Mouse (Mus musculus) layer of hippocampus, adult 18-20 months (tissue): ENCODE results near the gene Kcnab1. TPM values are rescaled to one million over a fixed set of nuclear protein-coding genes. Genes with fewer than 3 reads are reported as not detected.
A peak's percentile ranks its signal among the peaks of the same experiment; 100 is the strongest.

Experiments
- DNase-seq, 2 experiments: peaks; one replicate each; pipeline ENCODE4 v3.0.0; 2022; ENCODE audit warnings: low spot score in 2 of 2
- total RNA-seq, 2 experiments: library from RNA; stranded (reverse); gene quantifications; 2 replicates each; pipeline ENCODE4 v1.2.3; 2021

Kcnab1 gene
- total RNA-seq, 2 experiments from 2014 or later = 151 to 168 TPM

DNA sequence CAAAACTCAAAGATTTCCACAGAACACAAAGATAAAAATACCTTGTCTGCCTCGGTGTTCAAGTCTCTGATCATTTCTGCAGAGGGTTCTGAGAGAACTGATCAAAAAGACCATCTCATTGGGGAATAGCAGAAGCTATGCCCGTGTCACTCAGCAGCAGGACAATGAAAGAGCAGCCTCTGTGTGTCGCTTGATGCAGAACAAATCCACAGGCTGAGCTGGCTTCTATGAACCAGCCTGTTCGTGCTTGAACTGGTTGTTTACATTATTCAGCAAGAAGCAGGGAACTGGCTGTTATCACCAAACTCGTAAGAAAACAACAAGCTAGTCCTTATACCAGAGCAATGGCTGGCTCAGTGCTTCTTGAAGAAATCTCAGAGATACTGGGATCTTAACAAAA, 193.4 kb downstream of the Kcnab1 start:
- DNase-seq = peak in 1 of 2 experiments; percentile 66

DNA sequence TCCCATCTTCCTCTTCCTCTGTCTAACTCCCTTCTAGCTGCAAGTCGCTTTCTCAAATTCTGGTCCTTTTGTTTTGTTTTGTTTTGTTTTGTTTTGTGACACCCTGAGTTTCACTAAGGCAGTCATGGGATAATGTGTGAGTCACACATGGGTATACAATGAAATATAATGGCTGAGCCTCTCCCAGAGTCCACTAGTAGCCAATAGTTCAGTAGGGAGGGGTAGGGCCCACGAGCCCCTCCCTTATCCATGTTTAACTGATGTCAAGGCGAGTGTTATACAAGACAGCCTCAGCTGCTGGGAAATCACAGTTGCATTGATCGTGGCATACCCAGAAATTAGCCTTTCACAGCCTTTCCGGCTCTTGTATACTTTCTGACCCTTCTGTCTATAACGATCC, 206.7 kb downstream of the Kcnab1 start:
- DNase-seq = no peak

DNA sequence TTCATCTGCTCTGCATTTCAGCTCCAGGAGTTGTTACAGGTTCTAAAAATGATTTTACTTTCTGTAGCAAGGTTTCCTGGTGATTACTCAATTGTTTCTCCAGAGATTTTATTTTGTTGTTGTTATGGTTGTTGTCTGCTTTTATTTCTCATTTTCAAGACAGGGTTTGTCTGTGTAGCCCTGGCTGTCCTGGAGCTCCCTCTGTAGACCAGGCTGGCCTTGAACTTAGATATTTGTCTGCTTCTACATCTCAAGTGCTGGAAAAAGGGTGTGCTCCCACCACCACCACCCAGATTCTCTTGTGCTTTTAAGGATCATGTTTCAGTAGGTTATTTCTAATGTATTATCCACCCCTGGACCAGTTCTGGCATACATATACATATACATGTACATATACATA, 207.6 kb downstream of the Kcnab1 start:
- DNase-seq = no peak

DNA sequence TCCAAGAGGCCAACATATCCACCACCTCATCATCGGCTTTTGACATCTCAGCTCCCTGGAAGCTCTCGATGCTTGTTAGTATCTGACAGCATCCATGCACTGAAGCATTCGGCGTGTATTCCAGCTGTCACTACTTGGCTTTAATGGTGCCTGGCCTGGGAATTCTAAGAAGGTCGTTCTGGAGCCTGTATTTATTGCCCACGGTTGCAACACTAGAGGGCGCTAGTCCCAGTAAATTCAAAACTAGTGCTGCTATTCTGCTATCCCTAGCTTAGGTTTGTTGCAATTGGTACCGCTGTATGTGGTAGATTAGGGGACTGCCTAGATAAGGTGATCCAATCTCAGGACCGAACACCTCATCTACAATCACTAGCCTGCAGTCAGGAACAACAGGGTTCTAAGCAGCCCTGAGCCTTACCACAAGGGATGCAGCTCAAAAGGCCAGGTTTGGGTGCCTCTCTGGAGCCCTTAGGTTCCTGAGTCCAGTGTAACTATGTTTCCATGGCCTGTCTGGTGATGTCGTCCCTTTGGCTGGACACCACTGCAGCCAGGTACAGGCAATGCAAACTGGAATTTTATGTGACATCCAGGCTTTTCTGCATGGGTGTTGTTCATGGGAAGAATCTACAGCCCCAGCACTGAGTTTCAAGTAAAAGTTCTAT, 208.8 kb downstream of the Kcnab1 start:
- DNase-seq = peak in 1 of 2 experiments; percentile 61

DNA sequence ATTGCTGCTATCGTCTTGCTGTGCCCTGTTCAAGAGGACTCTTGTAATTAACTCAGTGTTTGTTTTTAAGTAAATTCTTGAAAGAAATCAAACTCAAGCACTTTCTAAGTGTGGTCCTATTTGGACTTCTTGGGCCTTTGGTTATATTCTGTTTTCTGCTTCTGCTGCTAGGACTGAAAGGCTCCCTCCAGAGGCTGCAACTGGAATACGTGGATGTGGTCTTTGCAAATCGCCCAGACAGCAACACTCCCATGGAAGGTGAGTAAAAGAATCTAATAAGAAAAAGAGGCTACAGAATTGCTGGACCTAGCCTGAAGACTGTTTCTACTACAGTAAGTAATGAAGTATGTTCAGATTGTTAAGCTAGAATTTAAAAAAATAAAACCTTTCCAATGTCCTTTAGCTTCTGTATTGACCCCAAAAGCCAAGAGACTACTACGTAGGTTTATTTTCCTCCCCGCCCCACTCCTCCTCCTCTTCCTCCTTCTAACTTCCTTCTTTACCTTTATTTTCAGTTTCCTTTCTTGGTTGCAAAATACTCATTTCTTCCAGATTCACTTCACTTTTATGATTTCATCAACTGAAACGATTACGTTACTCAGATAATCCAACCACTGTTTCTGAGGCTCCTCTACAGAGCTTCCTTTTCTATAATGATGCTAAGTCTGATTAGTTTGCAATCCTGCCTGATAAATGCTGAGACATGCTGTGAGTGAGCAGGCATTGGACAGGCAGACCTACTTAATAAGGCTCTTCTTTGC, 210.2 kb downstream of the Kcnab1 start:
- DNase-seq = peak in 1 of 2 experiments; percentile 45

DNA sequence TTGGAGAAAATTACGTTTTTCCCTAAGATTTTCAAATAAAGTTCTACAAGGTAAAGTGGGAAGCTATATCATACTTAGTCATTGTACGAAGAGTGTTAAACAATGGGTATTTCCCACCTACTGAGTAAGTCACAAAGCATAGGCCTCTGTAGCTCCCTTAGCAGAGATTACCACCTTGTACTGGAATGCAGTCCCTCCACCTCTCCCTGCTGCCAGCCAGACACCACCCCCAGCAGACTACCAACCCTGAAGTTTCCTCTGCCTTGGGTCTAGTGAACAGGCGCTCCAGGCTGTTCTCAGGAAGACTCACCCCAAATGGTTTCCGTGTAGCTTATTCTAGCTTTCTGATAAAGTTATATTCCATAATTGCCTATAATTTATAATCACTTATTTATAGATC, 211.8 kb downstream of the Kcnab1 start:
- DNase-seq = no peak

DNA sequence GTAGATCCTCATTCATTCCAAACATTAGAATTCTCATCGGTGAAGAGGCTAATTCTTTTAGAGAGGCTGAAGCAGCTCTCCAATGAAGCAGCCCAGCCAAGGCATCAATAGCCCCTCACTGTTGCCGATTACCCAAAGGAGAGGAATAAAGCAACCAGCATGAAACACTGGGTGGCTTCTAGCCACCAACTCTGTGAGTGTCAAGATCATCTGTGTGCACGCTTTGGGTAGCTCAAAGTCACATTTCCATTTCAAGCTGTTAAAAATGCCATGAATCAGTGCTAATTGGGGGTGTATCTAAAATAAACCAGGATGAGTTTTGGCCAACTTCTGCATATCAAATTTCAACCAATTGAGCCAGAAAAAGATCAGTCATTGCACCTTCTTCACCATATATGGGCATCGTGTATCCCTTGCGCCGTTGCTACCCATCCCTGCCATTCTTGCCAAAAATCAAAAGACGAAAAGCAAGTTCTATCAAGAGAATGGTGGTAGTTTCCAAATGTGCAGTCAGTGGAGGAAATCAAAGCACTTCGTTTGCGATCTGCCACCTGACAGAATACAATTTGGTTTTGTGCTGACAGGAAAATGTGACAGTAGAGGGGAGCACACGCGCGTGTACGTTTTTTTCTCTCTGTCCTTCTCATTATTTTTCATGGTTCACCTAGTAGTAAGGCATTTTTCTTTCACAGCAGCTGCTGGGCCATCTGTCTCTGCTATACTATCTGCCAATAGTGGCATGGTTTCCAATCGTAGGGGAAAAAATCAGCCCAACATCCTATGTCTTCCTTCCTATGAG, 213.0 kb downstream of the Kcnab1 start:
- DNase-seq = peak; percentile 44 to 84

DNA sequence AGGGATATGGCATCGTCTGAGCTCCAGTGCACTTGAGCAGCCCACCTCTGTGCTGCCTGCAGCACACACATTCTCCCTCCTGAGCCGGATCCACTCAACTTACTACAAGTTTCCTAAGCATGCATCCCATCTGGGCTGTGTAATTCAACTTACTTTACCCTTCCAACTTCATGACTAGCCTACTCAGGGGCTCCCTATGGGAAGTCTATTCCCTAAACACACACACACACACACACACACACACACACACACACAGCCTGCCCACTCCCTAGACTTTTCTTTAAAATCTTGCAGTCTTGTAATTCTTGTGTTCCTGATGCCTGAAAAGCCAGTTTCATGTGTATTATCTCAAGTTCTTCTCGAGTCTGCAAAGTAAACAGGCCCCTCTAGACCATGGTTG, 216.1 kb downstream of the Kcnab1 start:
- no peak for DNase-seq

DNA sequence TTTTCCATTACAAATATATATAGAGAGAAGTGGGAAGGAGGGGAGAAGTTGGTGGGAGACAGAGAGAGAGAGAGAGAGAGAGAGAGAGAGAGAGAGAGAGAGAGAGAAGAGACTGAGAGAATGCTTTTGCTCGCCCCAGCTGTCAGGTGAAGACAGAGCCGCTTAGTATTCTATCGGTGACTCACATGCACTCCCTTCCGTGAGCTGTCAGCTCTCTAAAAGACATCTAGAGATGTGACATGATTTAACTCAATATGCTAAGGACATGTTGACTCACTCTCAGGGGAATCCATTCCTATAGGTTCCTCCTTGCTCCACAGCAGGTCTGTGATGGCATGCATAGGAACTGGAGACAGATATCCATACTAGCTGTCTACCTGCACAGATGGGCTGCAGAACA, 219.6 kb downstream of the Kcnab1 start:
- DNase-seq = no peak

DNA sequence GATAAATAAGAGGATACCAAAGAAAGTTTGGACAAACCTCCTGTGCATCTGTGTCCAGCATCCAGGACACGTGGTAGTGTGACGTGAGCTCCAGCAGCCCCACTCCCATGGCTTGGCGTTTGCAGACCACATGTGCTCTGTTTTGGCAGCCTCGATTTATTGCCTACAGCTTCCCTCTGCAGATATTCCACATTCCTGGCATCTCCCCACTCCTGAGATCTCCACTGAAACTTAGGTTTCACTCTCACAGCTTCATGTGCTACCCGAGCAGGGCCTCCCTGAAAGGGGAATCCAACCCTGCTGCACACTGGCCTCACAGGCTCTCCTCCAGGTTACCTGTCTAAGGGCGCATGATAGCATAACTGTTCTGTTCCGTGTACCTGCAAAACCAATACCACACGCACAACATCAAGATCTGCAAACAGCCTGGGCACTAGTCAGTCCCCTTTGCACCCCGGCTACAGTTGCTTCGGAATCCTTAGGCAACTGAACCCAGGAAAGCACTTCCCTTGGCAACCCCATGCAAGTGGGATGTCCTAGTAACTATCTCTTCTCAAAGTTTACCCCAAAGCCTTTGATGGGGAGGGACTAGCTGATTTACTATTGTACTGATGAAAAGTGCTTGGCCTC, 228.8 kb downstream of the Kcnab1 start:
- no peak for DNase-seq

DNA sequence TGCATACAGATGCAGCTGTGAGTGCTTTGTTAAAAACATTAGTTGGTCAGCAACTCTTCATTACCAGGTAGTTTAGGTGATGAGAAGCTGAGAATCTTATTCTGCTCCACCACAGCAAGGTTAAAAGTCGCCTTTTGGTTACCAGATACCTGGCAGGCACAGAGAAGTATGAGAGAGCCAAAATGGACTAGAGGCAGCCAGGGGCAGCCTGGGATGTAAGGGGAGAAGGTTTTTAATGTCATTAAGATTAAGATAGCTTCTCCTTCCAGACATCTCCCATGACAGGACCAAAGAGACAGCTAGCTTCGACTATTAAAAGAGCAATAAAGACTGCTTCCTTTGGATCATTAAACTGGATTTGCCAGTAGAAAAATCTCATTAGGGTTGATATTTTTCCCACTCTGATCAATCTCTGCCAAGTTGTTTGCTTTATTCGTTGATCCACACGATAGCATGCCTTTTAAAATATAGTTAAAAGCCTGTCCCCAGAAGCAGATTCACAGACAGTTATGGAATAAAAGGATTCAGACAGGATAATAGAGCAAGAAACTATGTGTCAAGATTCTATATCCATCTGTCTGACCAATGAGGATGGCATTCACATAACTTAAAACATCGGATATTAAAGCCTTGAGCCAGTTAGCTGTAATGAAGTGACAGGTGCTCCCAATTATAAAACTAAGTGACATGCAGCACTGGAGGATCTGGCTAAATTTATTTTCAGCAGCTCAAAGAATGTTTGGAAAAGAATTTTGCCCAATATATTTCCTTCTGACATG, 231.2 kb downstream of the Kcnab1 start:
- no peak for DNase-seq

DNA sequence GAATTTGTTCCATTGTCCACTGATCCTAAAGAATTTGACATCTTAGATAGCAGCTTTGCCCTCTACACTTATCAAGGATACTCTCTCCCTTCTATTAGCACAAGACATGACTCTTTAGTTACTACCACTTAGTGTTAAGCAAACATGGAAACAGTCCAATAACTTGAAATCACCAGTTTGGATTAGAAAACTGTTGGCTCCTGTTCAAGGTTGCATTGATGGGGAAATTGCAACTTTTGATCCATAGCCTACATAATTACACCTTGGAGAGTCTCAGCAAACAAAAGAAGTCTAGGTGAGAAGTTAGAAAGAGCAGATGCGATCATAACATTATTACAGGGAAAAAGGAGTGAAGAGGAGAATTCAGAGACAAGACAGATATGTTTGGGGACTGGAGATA, 237.0 kb downstream of the Kcnab1 start:
- DNase-seq = no peak

DNA sequence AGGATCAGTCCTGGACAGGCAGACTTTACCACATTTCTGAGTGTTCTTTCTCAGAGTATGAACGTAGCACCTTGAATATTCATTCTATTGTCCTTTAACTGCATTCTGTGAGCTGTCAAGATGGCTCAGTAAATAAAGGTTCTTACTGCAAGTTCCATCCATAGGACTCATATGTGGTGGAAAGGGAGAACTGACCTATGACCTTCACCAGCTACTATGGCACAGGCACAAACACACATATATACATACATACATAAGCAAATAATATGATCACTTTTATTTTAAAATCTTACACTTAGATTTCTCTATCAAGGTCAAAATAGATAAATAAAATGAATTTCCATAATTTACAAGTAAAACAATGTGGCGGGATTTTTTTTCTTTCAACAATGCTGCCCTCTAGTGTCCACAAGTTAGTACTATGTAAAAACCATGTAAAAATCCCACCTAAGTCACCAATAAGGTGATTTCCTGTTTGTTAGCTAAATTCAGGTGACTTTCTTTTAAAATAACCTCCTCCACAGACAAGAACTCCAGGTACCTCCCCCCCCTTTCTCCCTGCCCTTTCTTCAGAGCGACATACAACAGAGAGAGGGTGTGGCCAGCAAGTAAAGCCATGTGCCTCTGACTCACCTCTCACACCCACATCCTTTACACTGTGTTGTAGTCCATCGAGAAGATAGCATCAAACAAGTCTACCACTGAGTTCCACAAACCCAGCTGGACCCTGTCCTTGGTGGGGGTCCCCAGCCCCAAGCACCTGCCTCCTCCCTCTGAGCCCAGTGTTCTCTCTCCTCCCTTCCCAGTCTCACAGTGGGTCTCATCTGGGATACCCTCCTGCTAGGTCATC, 243.3 kb downstream of the Kcnab1 start:
- peak in 1 of 2 experiments; percentile 39 for DNase-seq

DNA sequence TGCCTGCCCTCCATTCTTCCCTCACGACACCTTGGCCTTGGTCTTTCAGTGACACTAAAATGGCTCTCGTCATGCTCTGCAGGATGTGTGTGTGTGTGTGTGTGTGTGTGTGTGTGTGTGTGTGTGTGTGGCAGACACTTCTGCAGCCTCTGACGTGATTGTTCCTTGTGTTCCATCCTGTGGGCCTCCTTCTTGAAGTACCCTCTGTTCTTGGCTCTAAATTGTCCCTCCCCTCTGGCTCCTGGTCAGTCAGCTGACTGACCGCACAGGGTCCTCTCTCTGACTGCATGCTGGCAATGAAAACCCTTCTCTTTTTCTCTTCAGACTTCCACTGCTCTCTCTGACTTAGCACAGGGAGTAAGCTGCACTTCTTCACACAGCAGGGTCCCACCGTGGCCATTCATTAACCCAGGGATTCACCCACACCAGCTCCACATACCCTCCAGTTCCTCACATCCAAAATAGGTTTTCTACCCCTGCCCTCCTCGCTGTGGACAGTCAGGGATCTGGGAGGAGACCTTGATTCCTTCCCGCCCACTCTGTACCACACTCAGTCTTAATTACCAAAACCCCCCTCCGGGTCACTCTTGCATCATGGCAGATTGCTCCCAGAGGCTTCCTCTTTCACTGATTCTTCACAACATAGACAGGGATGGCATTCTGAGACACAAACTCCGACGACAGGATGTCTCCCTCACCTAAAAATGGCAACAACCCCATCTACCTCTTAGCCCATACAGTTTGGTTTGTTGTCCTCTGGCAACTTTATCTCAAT, 244.3 kb downstream of the Kcnab1 start:
- DNase-seq = no peak

DNA sequence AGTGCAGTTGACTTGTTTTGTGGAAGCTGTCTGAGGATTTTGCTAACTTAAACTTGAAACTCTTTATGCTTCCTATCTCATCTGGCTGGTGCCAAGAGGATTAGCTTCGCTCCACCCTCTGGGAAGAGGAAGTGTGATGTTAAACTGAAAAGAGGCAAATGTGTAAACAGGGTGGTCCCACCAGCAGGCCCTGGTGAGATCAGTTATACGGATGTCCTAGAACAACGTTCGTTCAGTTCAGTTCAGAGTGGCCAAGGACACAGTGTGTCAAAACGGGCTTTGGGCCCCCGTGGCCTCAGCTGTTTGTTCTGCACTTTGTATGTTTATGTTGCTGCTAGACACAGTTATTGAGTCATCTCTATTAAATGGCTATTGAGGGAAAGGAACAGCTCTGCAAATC, 246.3 kb downstream of the Kcnab1 start:
- DNase-seq = no peak

DNA sequence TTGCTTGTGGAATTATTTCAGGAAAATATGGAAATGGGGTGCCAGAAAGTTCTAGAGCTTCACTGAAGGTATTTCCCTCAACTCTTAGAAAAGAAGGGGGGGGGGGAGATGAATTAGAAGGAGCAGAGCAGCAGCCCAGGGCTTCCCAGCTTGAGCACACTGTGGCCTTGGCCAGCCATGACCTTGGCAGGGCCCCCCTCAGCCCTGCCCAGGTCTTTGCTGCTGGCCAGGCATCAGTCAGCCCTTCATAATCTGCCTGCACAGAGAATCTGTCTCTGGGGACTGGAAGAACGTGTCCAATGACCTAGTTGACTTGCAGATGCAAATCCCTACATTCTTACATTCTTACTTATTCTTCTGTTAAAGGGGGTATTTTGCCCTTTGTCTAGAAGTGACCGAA, 249.1 kb downstream of the Kcnab1 start:
- DNase-seq = no peak

DNA sequence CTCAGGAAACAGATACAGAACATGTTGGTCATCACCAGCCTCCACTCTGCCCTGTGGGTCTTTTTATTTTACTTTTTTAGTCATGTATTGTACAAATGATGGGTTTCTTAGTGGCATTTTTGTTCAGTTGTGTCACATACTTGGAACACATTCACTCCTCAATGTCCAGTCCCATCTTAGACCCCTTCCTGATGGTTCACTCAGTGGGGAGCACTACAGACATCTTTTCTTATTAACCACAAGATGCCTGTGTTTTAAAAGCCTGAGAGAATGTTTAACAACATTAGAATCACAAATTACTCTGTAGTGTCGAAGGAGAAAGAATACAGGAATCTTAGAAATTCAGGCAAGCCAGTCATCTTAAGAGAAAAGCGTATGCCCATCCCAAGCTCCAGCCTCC, 249.7 kb downstream of the Kcnab1 start:
- DNase-seq = no peak

DNA sequence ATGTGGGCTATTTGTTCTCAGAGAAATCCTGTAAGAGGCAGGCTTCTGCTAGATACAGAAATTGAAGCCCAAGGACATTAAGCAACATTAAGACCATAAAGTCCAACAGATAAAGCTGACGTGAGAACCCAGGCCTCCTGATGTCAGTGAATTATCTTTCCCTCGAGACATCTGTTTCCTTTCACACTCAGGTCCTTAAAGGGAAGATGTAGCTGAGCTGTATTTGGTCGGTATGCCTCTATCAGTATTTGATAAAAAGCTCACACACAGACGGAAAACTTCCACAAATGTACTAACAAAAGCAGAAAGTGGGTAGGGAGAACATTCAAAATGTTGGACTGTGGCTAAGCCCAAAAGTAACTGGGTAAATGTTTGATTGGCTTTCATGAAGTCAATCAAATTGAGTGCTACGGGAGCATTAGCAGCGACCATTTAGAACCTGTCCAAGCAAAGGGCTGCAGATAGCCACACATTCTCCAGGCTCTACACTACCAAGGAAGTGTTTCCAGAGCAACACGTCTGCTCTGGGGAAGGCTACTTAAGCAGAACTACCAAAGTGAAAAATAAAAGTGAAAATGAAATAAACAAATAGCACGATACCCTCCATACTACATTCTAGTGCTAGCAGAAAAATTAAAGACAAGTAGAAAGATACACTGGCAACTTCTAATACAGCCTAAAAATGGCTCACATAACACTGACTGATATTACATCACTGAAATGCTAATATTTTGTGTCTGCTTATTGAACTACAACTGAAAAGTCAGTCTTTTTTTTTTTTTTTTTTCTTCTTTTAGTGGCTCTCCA, 251.2 kb downstream of the Kcnab1 start:
- no peak for DNase-seq
